Mouse (Mus musculus) kidney, postnatal 4 days (tissue): ENCODE results near the gene Sbno1.
"Not testable (repeated sequence)": the region's sequence is repeated elsewhere in the genome, so short reads cannot be mapped to it uniquely, and the experiment has no call there.

ENCODE experiments used
- DNase-seq, 2 experiments: peaks; one replicate each; pipeline ENCODE4 v3.0.0; 2021; ENCODE audit warnings: mixed read lengths in 2 of 2

Gene Sbno1

GRCm38 (mm10) chr5:124364173-124364918 lies 61.5 kb downstream of the Sbno1 start:
- no peak for DNase-seq

- DNase-seq, result not testable (repeated sequence)
Observed at GRCm38 (mm10) chr5:124362982-124363381, 62.8 kb downstream of the Sbno1 start, which contains the start of gene Cdk2ap1. Cdk2ap1 (minus strand) TSS chr5:124363082.

- DNase-seq, result no peak
Observed at GRCm38 (mm10) chr5:124359641-124360040, 66.2 kb downstream of the Sbno1 start.

GRCm38 (mm10) chr5:124356695-124357094 lies 69.1 kb downstream of the Sbno1 start:
- DNase-seq, result no peak

- no peak for DNase-seq
Observed at GRCm38 (mm10) chr5:124355425-124355959, 70.3 kb downstream of the Sbno1 start.

GRCm38 (mm10) chr5:124354574-124355424 lies 71.0 kb downstream of the Sbno1 start:
- DNase-seq, result peak; percentile 60 to 71

- DNase-seq, result peak; percentile 82 to 89
Observed at GRCm38 (mm10) chr5:124353726-124354547, 71.9 kb downstream of the Sbno1 start.

GRCm38 (mm10) chr5:124353011-124353725 lies 72.6 kb downstream of the Sbno1 start:
- DNase-seq, result no peak

GRCm38 (mm10) chr5:124352141-124352920 lies 73.5 kb downstream of the Sbno1 start:
- DNase-seq, result peak; percentile 84 to 91

GRCm38 (mm10) chr5:124351604-124352003 lies 74.2 kb downstream of the Sbno1 start:
- DNase-seq, result peak; percentile 5 to 11

- DNase-seq, result peak; percentile 72 to 84
Observed at GRCm38 (mm10) chr5:124351111-124351560, 74.7 kb downstream of the Sbno1 start.

- no peak for DNase-seq
Observed at GRCm38 (mm10) chr5:124350350-124350749, 75.5 kb downstream of the Sbno1 start.

- peak; percentile 6 to 9 for DNase-seq
Observed at GRCm38 (mm10) chr5:124349196-124349595, 76.6 kb downstream of the Sbno1 start.

GRCm38 (mm10) chr5:124342897-124343296 lies 82.9 kb downstream of the Sbno1 start:
- DNase-seq, result no peak

- DNase-seq, result peak; percentile 55 to 69
Observed at GRCm38 (mm10) chr5:124341753-124342339, 84.0 kb downstream of the Sbno1 start.

GRCm38 (mm10) chr5:124338791-124339190 lies 87.0 kb downstream of the Sbno1 start:
- no peak for DNase-seq

- DNase-seq, result peak; percentile 71 to 75
Observed at GRCm38 (mm10) chr5:124337909-124338308, 87.9 kb downstream of the Sbno1 start.

GRCm38 (mm10) chr5:124337103-124337502 lies 88.7 kb downstream of the Sbno1 start:
- DNase-seq, result peak in 1 of 2 experiments; percentile 13

GRCm38 (mm10) chr5:124334392-124334791 lies 91.4 kb downstream of the Sbno1 start:
- peak; percentile 70 to 79 for DNase-seq

- no peak for DNase-seq
Observed at GRCm38 (mm10) chr5:124330086-124330485, 95.7 kb downstream of the Sbno1 start.
